Mouse (Mus musculus): ENCODE measurements around the gene Dapp1. TPM values are rescaled to one million over a fixed set of nuclear protein-coding genes. Genes with fewer than 3 reads are reported as not detected.
"Not testable (repeated sequence)": the region's sequence is repeated elsewhere in the genome, so short reads cannot be mapped to it uniquely, and the experiment has no call there.

Gene Dapp1
- polyA plus RNA-seq, 1 experiment from 2014 or later, result 3.5 TPM

GRCm38 (mm10) chr3:137978233-137978632 is 3.1 kb downstream of the Dapp1 start:
- Histone ChIP-seq H3K4me1 (peaks cover 47% of the 10 kb centered on the region), H3K9me3 (no peaks in the 10 kb centered on the region), H3K4me3 (no peak overlapping the region), H3K27ac (peak overlapping the region; percentile 86; the same call in 1 of the 2 replicates), H3K27me3 (ENCODE audit: poor library complexity, severe bottlenecking) (0 out of 2 replicates have a peak, but pooled peaks cover 4% of the 10 kb centered on the region), H3K36me3 (replicated peaks) (no peaks in the 10 kb centered on the region)
- DNase-seq (ENCODE audit: extremely low spot score, low spot score), result no peak
- 69% methylated on average over 5 of the region's 5 CpGs for WGBS

- H3K4me1 ChIP-seq, result peaks cover 47% of the 10 kb centered on the region
- H3K9me3 ChIP-seq, result no peaks in the 10 kb centered on the region
- H3K27ac ChIP-seq, result peak overlapping the region; percentile 86
- H3K27me3 ChIP-seq (ENCODE audit: poor library complexity, severe bottlenecking), result 0 out of 2 replicates have a peak, but pooled peaks cover 4% of the 10 kb centered on the region
- 15% methylated on average over 6 of the region's 6 CpGs for WGBS
- H3K36me3 ChIP-seq (replicated peaks), result no peaks in the 10 kb centered on the region
- 0 out of 2 replicates have a peak overlapping the region, but pooled peaks have one; percentile 3 for H3K4me3 ChIP-seq
- DNase-seq (ENCODE audit: extremely low spot score, low spot score), result peak; percentile 44
Observed at GRCm38 (mm10) chr3:137977629-137978041, 3.7 kb downstream of the Dapp1 start.

GRCm38 (mm10) chr3:137976943-137977628 is 4.3 kb downstream of the Dapp1 start:
- WGBS, result 17% methylated on average over 9 of the region's 9 CpGs
- 0 out of 2 replicates have a peak, but pooled peaks cover 4% of the 10 kb centered on the region for H3K27me3 ChIP-seq (ENCODE audit: poor library complexity, severe bottlenecking)
- 0 out of 2 replicates have a peak overlapping the region, but pooled peaks have one; percentile 3 for H3K4me3 ChIP-seq
- no peaks in the 10 kb centered on the region for H3K9me3 ChIP-seq
- peak; percentile 64 for DNase-seq (ENCODE audit: extremely low spot score, low spot score)
- H3K27ac ChIP-seq, result peak overlapping the region; percentile 86
- H3K36me3 ChIP-seq (replicated peaks), result no peaks in the 10 kb centered on the region
- H3K4me1 ChIP-seq, result peaks cover 47% of the 10 kb centered on the region

GRCm38 (mm10) chr3:137975856-137976423 is 5.4 kb downstream of the Dapp1 start:
- 91% methylated on average over 17 of the region's 17 CpGs for WGBS
- no peaks in the 10 kb centered on the region for H3K9me3 ChIP-seq
- 0 out of 2 replicates have a peak, but pooled peaks cover 4% of the 10 kb centered on the region for H3K27me3 ChIP-seq (ENCODE audit: poor library complexity, severe bottlenecking)

GRCm38 (mm10) chr3:137975435-137975834 is 5.9 kb downstream of the Dapp1 start:
- no peak overlapping the region for H3K4me3 ChIP-seq
- DNase-seq (ENCODE audit: extremely low spot score, low spot score), result no peak
- 83% methylated on average over 7 of the region's 7 CpGs for WGBS
- 0 out of 2 replicates have a peak, but pooled peaks cover 2% of the 10 kb centered on the region for H3K27me3 ChIP-seq (ENCODE audit: poor library complexity, severe bottlenecking)
- no peaks in the 10 kb centered on the region for H3K36me3 ChIP-seq (replicated peaks)
- H3K27ac ChIP-seq, result no peak overlapping the region
- peaks cover 34% of the 10 kb centered on the region for H3K4me1 ChIP-seq
- H3K9me3 ChIP-seq, result no peaks in the 10 kb centered on the region

More at GRCm38 (mm10) chr3:137975856-137976423, 5.4 kb downstream of the Dapp1 start:
- peaks cover 39% of the 10 kb centered on the region for H3K4me1 ChIP-seq
- DNase-seq (ENCODE audit: extremely low spot score, low spot score), result no peak
- H3K27ac ChIP-seq, result no peak overlapping the region
- no peak overlapping the region for H3K4me3 ChIP-seq
- H3K36me3 ChIP-seq (replicated peaks), result no peaks in the 10 kb centered on the region

- WGBS, result 86% methylated on average over 8 of the region's 8 CpGs
- Histone ChIP-seq H3K27ac (no peak overlapping the region), H3K27me3 (ENCODE audit: poor library complexity, severe bottlenecking) (no peaks in the 10 kb centered on the region), H3K9me3 (no peaks in the 10 kb centered on the region), H3K4me1 (peaks cover 35% of the 10 kb centered on the region), H3K4me3 (no peak overlapping the region), H3K36me3 (replicated peaks) (no peaks in the 10 kb centered on the region)
- no peak for DNase-seq (ENCODE audit: extremely low spot score, low spot score)
Observed at GRCm38 (mm10) chr3:137974306-137974705, 7.0 kb downstream of the Dapp1 start.

- Histone ChIP-seq H3K27ac (no peak overlapping the region), H3K4me3 (no peak overlapping the region), H3K9me3 (no peaks in the 10 kb centered on the region), H3K27me3 (ENCODE audit: poor library complexity, severe bottlenecking) (no peaks in the 10 kb centered on the region), H3K36me3 (replicated peaks) (no peaks in the 10 kb centered on the region), H3K4me1 (peaks cover 28% of the 10 kb centered on the region)
- WGBS, result 95% methylated on average over 7 of the region's 7 CpGs
- no peak for DNase-seq (ENCODE audit: extremely low spot score, low spot score)
Observed at GRCm38 (mm10) chr3:137972989-137973388, 8.4 kb downstream of the Dapp1 start.

GRCm38 (mm10) chr3:137972224-137972623 is 9.1 kb downstream of the Dapp1 start:
- Histone ChIP-seq H3K4me1 (peaks cover 21% of the 10 kb centered on the region), H3K27me3 (ENCODE audit: poor library complexity, severe bottlenecking) (no peaks in the 10 kb centered on the region), H3K9me3 (no peaks in the 10 kb centered on the region), H3K27ac (no peak overlapping the region), H3K4me3 (no peak overlapping the region), H3K36me3 (replicated peaks) (no peaks in the 10 kb centered on the region)
- WGBS, result 83% methylated on average over 5 of the region's 5 CpGs
- no peak for DNase-seq (ENCODE audit: extremely low spot score, low spot score)

GRCm38 (mm10) chr3:137969951-137970350 is 11.4 kb downstream of the Dapp1 start:
- Histone ChIP-seq H3K4me3 (peak overlapping the region; percentile 34), H3K9me3 (no peaks in the 10 kb centered on the region), H3K36me3 (replicated peaks) (no peaks in the 10 kb centered on the region), H3K27ac (peak overlapping the region; percentile 44; the same call in 1 of the 2 replicates), H3K27me3 (ENCODE audit: poor library complexity, severe bottlenecking) (no peaks in the 10 kb centered on the region), H3K4me1 (peaks cover 12% of the 10 kb centered on the region)
- DNase-seq (ENCODE audit: extremely low spot score, low spot score), result peak; percentile 61
- 47% methylated on average over 12 of the region's 12 CpGs for WGBS

- H3K27me3 ChIP-seq (ENCODE audit: poor library complexity, severe bottlenecking), result no peaks in the 10 kb centered on the region
- no peak overlapping the region for H3K4me3 ChIP-seq
- no peak for DNase-seq (ENCODE audit: extremely low spot score, low spot score)
- H3K4me1 ChIP-seq, result peaks cover 4% of the 10 kb centered on the region; the same call in 1 of the 2 replicates
- no peaks in the 10 kb centered on the region for H3K9me3 ChIP-seq
- whole genome bisulfite sequencing, result 90% methylated on average over 9 of the region's 9 CpGs
- no peaks in the 10 kb centered on the region for H3K36me3 ChIP-seq (replicated peaks)
- 0 out of 2 replicates have a peak overlapping the region, but pooled peaks have one; percentile 30 for H3K27ac ChIP-seq
Observed at GRCm38 (mm10) chr3:137968820-137969486, 12.4 kb downstream of the Dapp1 start.

- Histone ChIP-seq H3K9me3 (no peaks in the 10 kb centered on the region), H3K4me1 (peaks cover 4% of the 10 kb centered on the region; the same call in 1 of the 2 replicates), H3K36me3 (replicated peaks) (no peaks in the 10 kb centered on the region), H3K27ac (peak overlapping the region; percentile 30; the same call in 1 of the 2 replicates), H3K4me3 (no peak overlapping the region), H3K27me3 (ENCODE audit: poor library complexity, severe bottlenecking) (no peaks in the 10 kb centered on the region)
- DNase-seq (ENCODE audit: extremely low spot score, low spot score), result no peak
- 86% methylated on average over 14 of the region's 14 CpGs for WGBS
Observed at GRCm38 (mm10) chr3:137968105-137968819, 13.1 kb downstream of the Dapp1 start.

GRCm38 (mm10) chr3:137964014-137964413 is 17.3 kb downstream of the Dapp1 start:
- WGBS, result 85% methylated on average over 1 of the region's 1 CpGs
- not testable (repeated sequence) for H3K4me3 ChIP-seq; H3K36me3 ChIP-seq (replicated peaks); H3K27ac ChIP-seq; H3K4me1 ChIP-seq; H3K27me3 ChIP-seq (ENCODE audit: poor library complexity, severe bottlenecking); H3K9me3 ChIP-seq; DNase-seq (ENCODE audit: extremely low spot score, low spot score)

Measured in forebrain, embryonic 10.5 days (tissue).